Mouse (Mus musculus): ENCODE results near the gene Kif5a. TPM values are rescaled to one million over a fixed set of nuclear protein-coding genes. Genes with fewer than 3 reads are reported as not detected.

Gene Kif5a
- polyA plus RNA-seq, 1 experiment from 2014 or later = 3.7 TPM

DNA sequence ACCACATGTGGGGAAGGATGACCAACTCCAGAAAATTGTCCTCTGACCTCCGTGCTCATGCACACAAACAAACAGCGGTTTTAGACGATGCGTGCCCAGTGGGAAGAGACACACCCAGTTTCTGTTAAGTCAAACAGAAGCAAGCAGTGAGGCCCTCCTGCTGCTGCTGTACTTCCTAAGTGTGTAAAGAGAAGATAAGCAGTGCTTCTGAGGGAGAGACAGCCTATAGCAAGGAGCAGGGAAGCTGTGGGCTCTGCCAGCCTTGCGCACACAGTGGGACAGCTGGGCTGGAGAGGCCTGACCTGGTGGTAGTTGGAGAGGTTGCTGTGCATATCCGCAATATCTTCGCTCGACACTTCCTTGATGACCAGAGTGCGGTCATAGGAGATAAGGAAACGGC is 57.8 kb downstream of the Kif5a start:
- no peak for TF ChIP-seq CTCF (IDR thresholded peaks at IDR 0.05; ENCODE audit: low read depth)
- Histone ChIP-seq H3K27me3 (replicated peaks; ENCODE audit: control insufficient read depth, insufficient read depth, low read length) (no peaks in the 10 kb centered on the region), H3K36me3 (ENCODE audit: control insufficient read depth, insufficient read depth) (peaks cover 52% of the 10 kb centered on the region), H3K4me2 (replicated peaks; ENCODE audit: low read depth) (no peak overlapping the region), H3K9me3 (ENCODE audit: control insufficient read depth) (no peaks in the 10 kb centered on the region), H3K4me1 (replicated peaks; ENCODE audit: control insufficient read depth, insufficient read depth, low read length) (0 out of 2 replicates have a peak, but pooled peaks cover under 1% of the 10 kb centered on the region), H3K27ac (ENCODE audit: low read depth, low read length) (no peak overlapping the region; the same call in 1 of the 2 replicates), H3K4me3 (ENCODE audit: low read depth, low read length) (no peak overlapping the region), H3K9ac (ENCODE audit: low read depth, low read length) (no peak overlapping the region)
- 58% methylated on average over 10 of the region's 10 CpGs for WGBS
- ATAC-seq = peak; percentile 28; the same call in 1 of the 2 replicates

- Histone ChIP-seq H3K9me3 (ENCODE audit: control insufficient read depth) (no peaks in the 10 kb centered on the region), H3K9ac (ENCODE audit: low read depth, low read length) (no peak overlapping the region), H3K27ac (ENCODE audit: low read depth, low read length) (no peak overlapping the region), H3K4me2 (replicated peaks; ENCODE audit: low read depth) (no peak overlapping the region), H3K36me3 (ENCODE audit: control insufficient read depth, insufficient read depth) (peaks cover 60% of the 10 kb centered on the region), H3K4me1 (replicated peaks; ENCODE audit: control insufficient read depth, insufficient read depth, low read length) (no peaks in the 10 kb centered on the region), H3K4me3 (ENCODE audit: low read depth, low read length) (no peak overlapping the region), H3K27me3 (replicated peaks; ENCODE audit: control insufficient read depth, insufficient read depth, low read length) (no peaks in the 10 kb centered on the region)
- TF ChIP-seq CTCF (IDR thresholded peaks at IDR 0.05; ENCODE audit: low read depth) = no peak
- 88% methylated on average over 5 of the region's 5 CpGs for WGBS
- ATAC-seq = no peak
These were observed 58.6 kb downstream of the Kif5a start for GRCm38 (mm10) chr10:127204589-127204988.

- Histone ChIP-seq H3K4me3 (ENCODE audit: low read depth, low read length) (no peak overlapping the region), H3K9me3 (ENCODE audit: control insufficient read depth) (no peaks in the 10 kb centered on the region), H3K36me3 (ENCODE audit: control insufficient read depth, insufficient read depth) (peaks cover 73% of the 10 kb centered on the region), H3K9ac (ENCODE audit: low read depth, low read length) (no peak overlapping the region), H3K4me2 (replicated peaks; ENCODE audit: low read depth) (no peak overlapping the region), H3K27ac (ENCODE audit: low read depth, low read length) (no peak overlapping the region), H3K27me3 (replicated peaks; ENCODE audit: control insufficient read depth, insufficient read depth, low read length) (no peaks in the 10 kb centered on the region), H3K4me1 (replicated peaks; ENCODE audit: control insufficient read depth, insufficient read depth, low read length) (no peaks in the 10 kb centered on the region)
- ATAC-seq = no peak
- 86% methylated on average over 3 of the region's 3 CpGs for WGBS
- TF ChIP-seq CTCF (IDR thresholded peaks at IDR 0.05; ENCODE audit: low read depth) = no peak
These were observed 60.0 kb downstream of the Kif5a start for GRCm38 (mm10) chr10:127203106-127203505.

DNA sequence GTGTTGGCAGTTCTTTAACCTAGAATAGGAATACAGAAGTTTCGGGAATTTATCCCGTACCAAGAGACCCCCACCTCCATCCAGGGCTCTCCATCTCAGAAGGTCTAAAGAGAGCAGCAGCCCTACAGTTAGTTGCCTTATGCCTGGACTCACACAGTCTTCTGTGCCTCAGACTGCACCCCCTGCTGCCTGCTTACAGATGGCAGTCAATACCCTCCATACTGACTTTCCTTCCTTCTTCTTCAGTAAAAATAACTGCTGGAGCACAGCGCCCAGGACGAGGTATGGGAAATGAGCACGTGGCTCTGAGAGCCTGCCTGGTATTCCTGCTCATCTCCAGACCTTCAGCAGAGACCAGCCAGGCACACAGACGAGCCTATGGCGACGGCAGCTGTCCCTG is 62.9 kb downstream of the Kif5a start:
- ATAC-seq = no peak
- Histone ChIP-seq H3K4me3 (ENCODE audit: low read depth, low read length) (no peak overlapping the region), H3K4me1 (replicated peaks; ENCODE audit: control insufficient read depth, insufficient read depth, low read length) (no peaks in the 10 kb centered on the region), H3K4me2 (replicated peaks; ENCODE audit: low read depth) (no peak overlapping the region), H3K36me3 (ENCODE audit: control insufficient read depth, insufficient read depth) (peaks cover 70% of the 10 kb centered on the region), H3K9me3 (ENCODE audit: control insufficient read depth) (no peaks in the 10 kb centered on the region), H3K27me3 (replicated peaks; ENCODE audit: control insufficient read depth, insufficient read depth, low read length) (no peaks in the 10 kb centered on the region), H3K9ac (ENCODE audit: low read depth, low read length) (no peak overlapping the region), H3K27ac (ENCODE audit: low read depth, low read length) (no peak overlapping the region)
- TF ChIP-seq CTCF (IDR thresholded peaks at IDR 0.05; ENCODE audit: low read depth) = peak; percentile 45
- 87% methylated on average over 8 of the region's 8 CpGs for WGBS

GRCm38 (mm10) chr10:127199474-127199873 is 63.7 kb downstream of the Kif5a start:
- H3K27me3 ChIP-seq (replicated peaks; ENCODE audit: control insufficient read depth, insufficient read depth, low read length) = no peaks in the 10 kb centered on the region
- 89% methylated on average over 11 of the region's 11 CpGs for WGBS
- no peak overlapping the region for H3K27ac ChIP-seq (ENCODE audit: low read depth, low read length)
- H3K4me1 ChIP-seq (replicated peaks; ENCODE audit: control insufficient read depth, insufficient read depth, low read length) = 0 out of 2 replicates have a peak, but pooled peaks cover 5% of the 10 kb centered on the region
- H3K36me3 ChIP-seq (ENCODE audit: control insufficient read depth, insufficient read depth) = peaks cover 62% of the 10 kb centered on the region
- H3K4me3 ChIP-seq (ENCODE audit: low read depth, low read length) = no peak overlapping the region
- TF ChIP-seq CTCF (IDR thresholded peaks at IDR 0.05; ENCODE audit: low read depth) = no peak
- no peak overlapping the region for H3K4me2 ChIP-seq (replicated peaks; ENCODE audit: low read depth)
- H3K9me3 ChIP-seq (ENCODE audit: control insufficient read depth) = no peaks in the 10 kb centered on the region
- H3K9ac ChIP-seq (ENCODE audit: low read depth, low read length) = no peak overlapping the region
- ATAC-seq = no peak

- Histone ChIP-seq H3K36me3 (ENCODE audit: control insufficient read depth, insufficient read depth) (peaks cover 58% of the 10 kb centered on the region), H3K9ac (ENCODE audit: low read depth, low read length) (no peak overlapping the region), H3K27me3 (replicated peaks; ENCODE audit: control insufficient read depth, insufficient read depth, low read length) (no peaks in the 10 kb centered on the region), H3K27ac (ENCODE audit: low read depth, low read length) (no peak overlapping the region), H3K4me2 (replicated peaks; ENCODE audit: low read depth) (no peak overlapping the region), H3K4me3 (ENCODE audit: low read depth, low read length) (no peak overlapping the region), H3K4me1 (replicated peaks; ENCODE audit: control insufficient read depth, insufficient read depth, low read length) (0 out of 2 replicates have a peak, but pooled peaks cover 5% of the 10 kb centered on the region), H3K9me3 (ENCODE audit: control insufficient read depth) (no peaks in the 10 kb centered on the region)
- WGBS = 72% methylated on average over 5 of the region's 5 CpGs
- ATAC-seq = no peak
- TF ChIP-seq CTCF (IDR thresholded peaks at IDR 0.05; ENCODE audit: low read depth) = no peak
These were observed 64.1 kb downstream of the Kif5a start for GRCm38 (mm10) chr10:127199068-127199467.

GRCm38 (mm10) chr10:127198492-127198891 is 64.7 kb downstream of the Kif5a start:
- Histone ChIP-seq H3K36me3 (ENCODE audit: control insufficient read depth, insufficient read depth) (peaks cover 53% of the 10 kb centered on the region), H3K9me3 (ENCODE audit: control insufficient read depth) (no peaks in the 10 kb centered on the region), H3K9ac (ENCODE audit: low read depth, low read length) (no peak overlapping the region), H3K27me3 (replicated peaks; ENCODE audit: control insufficient read depth, insufficient read depth, low read length) (no peaks in the 10 kb centered on the region), H3K4me3 (ENCODE audit: low read depth, low read length) (no peak overlapping the region), H3K4me1 (replicated peaks; ENCODE audit: control insufficient read depth, insufficient read depth, low read length) (0 out of 2 replicates have a peak, but pooled peaks cover 5% of the 10 kb centered on the region), H3K27ac (ENCODE audit: low read depth, low read length) (no peak overlapping the region), H3K4me2 (replicated peaks; ENCODE audit: low read depth) (no peak overlapping the region)
- TF ChIP-seq CTCF (IDR thresholded peaks at IDR 0.05; ENCODE audit: low read depth) = no peak
- WGBS = 46% methylated on average over 2 of the region's 2 CpGs
- ATAC-seq = no peak

Data from intestine, postnatal 0 days (tissue).